Mouse (Mus musculus) MEL (cell line): ENCODE data around the gene Klra17. TPM values are rescaled to one million over a fixed set of nuclear protein-coding genes. Genes with fewer than 3 reads are reported as not detected.
A peak's percentile ranks its signal among the peaks of the same experiment; 100 is the strongest.

Source experiments
- DNase-seq: peaks from one replicate; pipeline ENCODE4 v3.0.0; 2011; ENCODE audit warnings: low read depth, low spot score
- H3K27ac ChIP-seq: 2 replicates; pipeline ENCODE4 v1.5.1; 2012; ENCODE audit warnings: low read depth, mild to moderate bottlenecking, control low read depth, low read length, moderate library complexity; ENCODE audit not compliant: control insufficient read depth
- H3K27me3 ChIP-seq, 2 experiments: fragments of 150-350 bp in 1 of 2; sonication (generic) in 1 of 2; 2 replicates each; pipeline ENCODE4 v1.6.1; 2012; ENCODE audit warnings: low read length in 2 of 2, mild to moderate bottlenecking in 2 of 2, improper control_type of control experiment in 1 of 2, moderate library complexity in 1 of 2; ENCODE audit not compliant: insufficient read depth in 2 of 2, control insufficient read depth in 1 of 2
- H3K36me3 ChIP-seq, 2 experiments: 2 replicates each; pipeline ENCODE4 v1.6.1; 2012 to 2014; ENCODE audit warnings: low read length in 2 of 2, improper control_type of control experiment in 1 of 2, inconsistent platforms in 1 of 2, mild to moderate bottlenecking in 1 of 2; ENCODE audit not compliant: insufficient read depth in 2 of 2, control insufficient read depth in 1 of 2
- H3K4me1 ChIP-seq, 2 experiments: fragments of 150-350 bp in 1 of 2; sonication (generic) in 1 of 2; 2 replicates each; pipeline ENCODE4 v1.6.1; 2012; ENCODE audit warnings: low read length in 2 of 2, improper control_type of control experiment in 1 of 2, mild to moderate bottlenecking in 1 of 2; ENCODE audit not compliant: insufficient read depth in 2 of 2, control insufficient read depth in 1 of 2
- H3K4me3 ChIP-seq, 2 experiments: fragments of 150-350 bp in 1 of 2; sonication (generic) in 1 of 2; 2 replicates each; pipeline ENCODE4 v1.5.1; 2012; ENCODE audit warnings: low read depth in 2 of 2, low read length in 2 of 2, mild to moderate bottlenecking in 2 of 2, moderate library complexity in 2 of 2, control low read depth in 1 of 2, improper control_type of control experiment in 1 of 2; ENCODE audit not compliant: control insufficient read depth in 1 of 2, insufficient read depth in 1 of 2
- H3K79me2 ChIP-seq: 2 replicates; pipeline ENCODE4 v1.6.1; 2012; ENCODE audit warnings: mild to moderate bottlenecking, low read length, moderate library complexity; ENCODE audit not compliant: control insufficient read depth, poor library complexity, insufficient read depth
- H3K9ac ChIP-seq: 2 replicates; pipeline ENCODE4 v1.6.1; 2012; ENCODE audit warnings: low read depth, mild to moderate bottlenecking, control low read depth, low read length, moderate library complexity; ENCODE audit not compliant: control insufficient read depth, poor library complexity, severe bottlenecking
- H3K9me3 ChIP-seq: fragments of 150-350 bp; sonication (generic); replicated peaks from 2 replicates; pipeline ENCODE4 v1.6.1; 2012; ENCODE audit warnings: mild to moderate bottlenecking, low read length, improper control_type of control experiment, moderate library complexity; ENCODE audit not compliant: insufficient read depth
- BHLHE40 ChIP-seq: IDR thresholded peaks from 2 replicates; pipeline ENCODE4 v1.6.1; 2012; ENCODE audit warnings: low read depth, mild to moderate bottlenecking, inconsistent platforms, low read length, improper control_type of control experiment, borderline replicate concordance
- CTCF ChIP-seq, 3 experiments: IDR thresholded peaks in 2 of 3; conservative IDR thresholded peaks in 1 of 3; 2 replicates each; pipeline ENCODE4 v1.5.1; 2011 to 2012; ENCODE audit warnings: low read length in 3 of 3, low read depth in 2 of 3, mild to moderate bottlenecking in 2 of 3, improper control_type of control experiment in 1 of 3, inconsistent platforms in 1 of 3, mixed read lengths in 1 of 3, moderate library complexity in 1 of 3; ENCODE audit not compliant: control insufficient read depth in 1 of 3, insufficient read depth in 1 of 3, poor library complexity in 1 of 3, severe bottlenecking in 1 of 3
- GABPA ChIP-seq: IDR thresholded peaks from 2 replicates; pipeline ENCODE4 v1.6.1; 2012; ENCODE audit warnings: low read depth, mild to moderate bottlenecking, inconsistent platforms, low read length, improper control_type of control experiment, moderate library complexity
- GATA1 ChIP-seq: IDR thresholded peaks from 2 replicates; pipeline ENCODE4 v1.6.1; 2011; ENCODE audit warnings: low read depth, low read length, improper control_type of control experiment
- JUND ChIP-seq: IDR thresholded peaks from 2 replicates; pipeline ENCODE4 v1.6.1; 2011; ENCODE audit warnings: low read depth, mild to moderate bottlenecking, improper control_type of control experiment, low read length
- MAX ChIP-seq: IDR thresholded peaks from 2 replicates; pipeline ENCODE4 v1.6.1; 2011; ENCODE audit warnings: low read length, improper control_type of control experiment
- MAZ ChIP-seq: IDR thresholded peaks from 2 replicates; pipeline ENCODE4 v1.6.1; 2012; ENCODE audit warnings: low read depth, mild to moderate bottlenecking, inconsistent platforms, low read length, improper control_type of control experiment
- MEF2A ChIP-seq: IDR thresholded peaks from 2 replicates; pipeline ENCODE4 v1.6.1; 2014; ENCODE audit warnings: low read depth, mild to moderate bottlenecking, inconsistent platforms, low read length, improper control_type of control experiment; ENCODE audit not compliant: poor library complexity, insufficient replicate concordance, severe bottlenecking; ENCODE audit errors: extremely low read depth
- MXI1 ChIP-seq: IDR thresholded peaks from 2 replicates; pipeline ENCODE4 v1.6.1; 2011; ENCODE audit warnings: mild to moderate bottlenecking, low read depth, low read length, improper control_type of control experiment
- MYB ChIP-seq: IDR thresholded peaks from 2 replicates; pipeline ENCODE4 v1.6.1; 2011; ENCODE audit warnings: mild to moderate bottlenecking, low read depth, low read length, improper control_type of control experiment
- NELFE ChIP-seq: IDR thresholded peaks from 2 replicates; pipeline ENCODE4 v1.6.1; 2011; ENCODE audit warnings: low read depth, low read length, improper control_type of control experiment
- NRF1 ChIP-seq: IDR thresholded peaks from 2 replicates; pipeline ENCODE4 v1.6.1; 2014; ENCODE audit warnings: low read depth, mild to moderate bottlenecking, inconsistent platforms, low read length, improper control_type of control experiment, moderate library complexity; ENCODE audit not compliant: poor library complexity, insufficient read depth, severe bottlenecking
- POLR2AphosphoS2 ChIP-seq: IDR thresholded peaks from 2 replicates; pipeline ENCODE4 v1.6.1; 2011; ENCODE audit warnings: low read length, improper control_type of control experiment
- RAD21 ChIP-seq: IDR thresholded peaks from 2 replicates; pipeline ENCODE4 v1.6.1; 2011; ENCODE audit warnings: mild to moderate bottlenecking, low read depth, low read length, improper control_type of control experiment
- RCOR1 ChIP-seq: IDR thresholded peaks from 2 replicates; pipeline ENCODE4 v1.6.1; 2012; ENCODE audit warnings: low read depth, mild to moderate bottlenecking, inconsistent platforms, low read length, improper control_type of control experiment
- SMC3 ChIP-seq: IDR thresholded peaks from 2 replicates; pipeline ENCODE4 v1.6.1; 2011; ENCODE audit warnings: low read depth, low read length, improper control_type of control experiment
- USF1 ChIP-seq: IDR thresholded peaks from 2 replicates; pipeline ENCODE4 v1.6.1; 2014; ENCODE audit warnings: low read depth, mild to moderate bottlenecking, inconsistent platforms, low read length, improper control_type of control experiment, moderate library complexity
- ZC3H11A ChIP-seq: IDR thresholded peaks from 2 replicates; pipeline ENCODE4 v1.6.1; 2012; ENCODE audit warnings: low read depth, mild to moderate bottlenecking, inconsistent platforms, low read length, improper control_type of control experiment
- ZKSCAN1 ChIP-seq: IDR thresholded peaks from 2 replicates; pipeline ENCODE4 v1.6.1; 2012; ENCODE audit warnings: low read depth, mild to moderate bottlenecking, inconsistent platforms, low read length, improper control_type of control experiment, moderate library complexity
- ZNF384 ChIP-seq: IDR thresholded peaks from 2 replicates; pipeline ENCODE4 v1.6.1; 2012; ENCODE audit warnings: low read depth, mild to moderate bottlenecking, inconsistent platforms, low read length, improper control_type of control experiment
- polyA plus RNA-seq, 2 experiments: library from polyadenylated mRNA; stranded (reverse) in 1 of 2; unstranded in 1 of 2; fragments of >175 nt in 1 of 2; fragments of >200 nt in 1 of 2; gene quantifications; 2 replicates each; pipeline versions ENCODE4 v1.2.1 to v1.2.4; 2012; ENCODE audit warnings: low replicate concordance in 2 of 2, low read depth in 1 of 2; ENCODE audit not compliant: insufficient read length in 2 of 2, insufficient read depth in 1 of 2, missing spikeins in 1 of 2
- total RNA-seq: library from RNA; depleted of rRNA; stranded (reverse); fragments of 300-350 nt; gene quantifications from 2 replicates; pipeline ENCODE4 v1.2.3, GENCODE M21; 2012

Klra17 gene
- total and polyA plus RNA-seq, 3 experiments = not detected

- no peak overlapping the region for H3K4me3 ChIP-seq
- H3K4me1 ChIP-seq = no peaks in the 10 kb centered on the region
- H3K79me2 ChIP-seq = no peaks in the 10 kb centered on the region
- H3K27ac ChIP-seq = no peak overlapping the region
- DNase-seq = peak; percentile 18
- no peaks in the 10 kb centered on the region for H3K36me3 ChIP-seq
- no peak for TF ChIP-seq NRF1
- peak; percentile 59 for TF ChIP-seq RAD21
- no peak for TF ChIP-seq BHLHE40
- 0 out of 2 replicates have a peak, but pooled peaks have one; percentile 32 for TF ChIP-seq ZNF384
- TF ChIP-seq POLR2AphosphoS2 = no peak
- TF ChIP-seq SMC3 = peak; percentile 84
- no peak for TF ChIP-seq USF1
- TF ChIP-seq GABPA = no peak
- TF ChIP-seq MAX = no peak
- TF ChIP-seq ZC3H11A = peak; percentile 47
- TF ChIP-seq MXI1 = no peak
- TF ChIP-seq CTCF (IDR thresholded peaks at IDR 0.05 in 2 of 3, conservative IDR thresholded peaks at IDR 0.05 in 1 of 3; ENCODE audit: control insufficient read depth in 1 of 3, insufficient read depth in 1 of 3, low read depth in 2 of 3, low read length in 3 of 3, poor library complexity in 1 of 3, severe bottlenecking in 1 of 3) = peak in 1 of 3 experiments; percentile 51; a peak in 2 of 6 replicates
- H3K9ac ChIP-seq = no peak overlapping the region
- no peaks in the 10 kb centered on the region; a peak in 1 of 4 replicates for H3K27me3 ChIP-seq
- H3K9me3 ChIP-seq = no peaks in the 10 kb centered on the region
These were observed 50.9 kb downstream of the Klra17 start for GRCm38 (mm10) chr6:129825559-129825958.

GRCm38 (mm10) chr6:129824004-129824403 is 52.5 kb downstream of the Klra17 start:
- Histone ChIP-seq H3K36me3 (no peaks in the 10 kb centered on the region), H3K79me2 (no peaks in the 10 kb centered on the region), H3K9ac (no peak overlapping the region), H3K27me3 (no peaks in the 10 kb centered on the region; a peak in 1 of 4 replicates), H3K4me1 (no peaks in the 10 kb centered on the region), H3K4me3 (no peak overlapping the region), H3K27ac (no peak overlapping the region), H3K9me3 (no peaks in the 10 kb centered on the region)
- DNase-seq = no peak
- no peak for TF ChIP-seq MEF2A
- no peak for TF ChIP-seq MYB
- TF ChIP-seq NELFE = no peak
- TF ChIP-seq GABPA = no peak
- no peak for TF ChIP-seq POLR2AphosphoS2
- no peak for TF ChIP-seq MXI1
- no peak for TF ChIP-seq NRF1
- no peak for TF ChIP-seq MAZ
- TF ChIP-seq ZNF384 = no peak
- no peak for TF ChIP-seq JUND
- TF ChIP-seq ZKSCAN1 = no peak
- TF ChIP-seq GATA1 = no peak
- no peak for TF ChIP-seq RCOR1
